Mouse (Mus musculus) midbrain, embryonic 11.5 days (tissue): ENCODE results near the gene Egfl7. TPM values are rescaled to one million over a fixed set of nuclear protein-coding genes. Genes with fewer than 3 reads are reported as not detected.

Experiments
- ATAC-seq: fragments of 200-750 bp; cut with Nextera tagmentation; 2 replicates; pipeline ENCODE4 v1.8.0; 2017; ENCODE audit warnings: moderate TSS enrichment, moderate library complexity; ENCODE audit not compliant: low FRiP score
- DNase-seq: peaks from one replicate; pipeline ENCODE4 v3.0.0; 2015; ENCODE audit warnings: low spot score; ENCODE audit errors: missing footprints
- H3K27ac ChIP-seq: fragments of 300-500 bp; sonication (generic); 2 replicates; pipeline ENCODE4 v1.5.1; 2014; ENCODE audit warnings: low read depth, low read length
- H3K27me3 ChIP-seq: fragments of 300-500 bp; sonication (generic); 2 replicates; pipeline ENCODE4 v1.6.1; 2014; ENCODE audit warnings: mild to moderate bottlenecking, low read length, moderate library complexity, mixed read lengths; ENCODE audit not compliant: control insufficient read depth, insufficient read depth
- H3K36me3 ChIP-seq: fragments of 300-500 bp; sonication (generic); 2 replicates; pipeline ENCODE4 v1.6.1; 2014; ENCODE audit warnings: mild to moderate bottlenecking, low read length, moderate library complexity, mixed read lengths; ENCODE audit not compliant: control insufficient read depth, insufficient read depth
- H3K4me1 ChIP-seq: fragments of 300-500 bp; sonication (generic); 2 replicates; pipeline ENCODE4 v1.6.1; 2014; ENCODE audit warnings: low read length; ENCODE audit not compliant: control insufficient read depth, insufficient read depth
- H3K4me2 ChIP-seq: fragments of 300-500 bp; sonication (generic); 2 replicates; pipeline ENCODE4 v1.6.1; 2014; ENCODE audit warnings: mild to moderate bottlenecking, moderate library complexity
- H3K4me3 ChIP-seq: fragments of 300-500 bp; sonication (generic); 2 replicates; pipeline ENCODE4 v1.5.1; 2014; ENCODE audit warnings: low read depth, low read length
- H3K9ac ChIP-seq: fragments of 300-500 bp; sonication (generic); 2 replicates; pipeline ENCODE4 v1.6.1; 2014; ENCODE audit warnings: low read length
- H3K9me3 ChIP-seq: fragments of 300-500 bp; sonication (generic); 2 replicates; pipeline ENCODE4 v1.6.1; 2016; ENCODE audit warnings: low read length; ENCODE audit not compliant: control insufficient read depth
- WGBS: fragments of 180-500 bp; shearing (Covaris S2); extraction: QIAGEN DNeasy Blood & Tissue Kit; methylation state at CpG from one replicate; pipeline ENCODE4 v1.1.7; 2014; 5-methylcytosine and 5-hydroxymethylcytosine counted together
- polyA plus RNA-seq: library from polyadenylated mRNA; unstranded; fragments of >200 nt; fragmentation: Nextera tagmentation; extraction: Ambion mirVana; gene quantifications from 2 replicates; pipeline ENCODE4 v1.2.1, GENCODE M21; 2014

Egfl7 gene
- 52.6 and 58.3 TPM in 2 replicates for polyA plus RNA-seq

DNA sequence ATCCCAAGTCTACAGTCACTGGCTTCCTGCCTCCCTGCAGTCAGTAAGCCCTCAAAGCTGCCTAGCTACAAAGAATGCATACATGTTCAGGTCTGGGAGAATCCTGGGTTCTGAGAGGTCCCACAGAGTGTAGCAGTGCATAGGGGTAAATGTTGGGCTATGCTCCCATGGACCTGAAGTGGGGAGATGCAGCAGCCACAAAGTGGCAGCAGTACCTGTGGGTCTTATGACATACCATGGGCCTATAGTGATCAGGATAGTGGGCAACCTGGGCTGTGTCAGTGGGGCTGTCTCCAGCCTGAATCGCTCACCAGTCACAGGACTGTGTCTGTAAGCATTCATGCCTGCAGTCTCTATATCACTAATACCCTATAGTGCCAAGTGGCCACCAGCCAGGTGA, at the start of gene Egfl7:
TSS of gene Egfl7 (plus strand) at position 301 of the 400 bp plus-strand sequence.
- WGBS, result 100% methylated on average over 1 of the region's 1 CpGs
- 0 out of 2 replicates have a peak, but pooled peaks cover 4% of the 10 kb centered on the region for H3K4me1 ChIP-seq
- no peak for DNase-seq
- no peak within 1 kb of the TSS for H3K27ac ChIP-seq
- no peak within 1 kb of the TSS for H3K4me2 ChIP-seq
- H3K9ac ChIP-seq, result no peak within 1 kb of the TSS
- no peak within 1 kb of the TSS for H3K4me3 ChIP-seq
- no peaks in the 10 kb centered on the region for H3K36me3 ChIP-seq
- no peaks in the 10 kb centered on the region; the same call in 1 of the 2 replicates for H3K27me3 ChIP-seq
- no peak for ATAC-seq
- no peaks in the 10 kb centered on the region for H3K9me3 ChIP-seq

DNA sequence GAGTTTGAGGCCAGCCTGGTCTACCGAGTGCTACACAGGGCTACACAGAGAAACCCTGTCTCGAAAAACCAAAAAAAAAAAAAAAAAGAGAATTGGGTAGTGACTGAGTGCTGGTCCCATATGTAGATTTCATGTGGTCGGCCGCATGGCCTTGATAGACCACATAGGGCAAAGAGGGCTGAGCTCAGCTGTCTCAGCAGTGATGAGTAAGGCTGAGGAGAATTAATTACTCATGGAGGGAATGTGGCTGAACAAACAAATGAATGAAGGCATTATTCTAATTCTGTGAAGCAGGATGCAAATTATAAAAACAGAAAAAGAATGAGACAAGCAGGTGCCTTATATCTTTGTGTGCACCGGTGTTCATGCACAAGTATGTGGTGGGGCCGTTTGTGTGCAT, 48.0 kb upstream of the Egfl7 start:
- no peak for ATAC-seq

DNA sequence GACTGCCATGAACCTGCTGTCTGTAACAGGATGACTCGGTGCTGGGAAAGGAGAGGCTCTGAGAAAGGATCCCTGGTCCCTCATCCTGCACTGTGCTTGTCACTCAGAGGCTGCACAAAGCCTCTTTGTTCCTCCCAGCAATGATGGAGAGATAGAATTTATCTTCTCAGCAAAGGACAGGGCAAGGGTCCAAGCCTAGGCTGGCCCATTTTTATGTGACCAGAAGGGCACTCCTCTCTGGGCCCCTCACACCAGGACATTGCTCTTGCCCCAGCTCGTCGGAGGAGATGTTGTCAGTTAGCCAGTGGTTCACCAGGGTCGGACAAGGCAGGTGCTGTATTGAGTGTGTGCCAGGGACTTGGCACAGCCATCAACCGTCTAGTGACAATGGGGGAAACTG, 46.6 kb upstream of the Egfl7 start:
- no peaks in the 10 kb centered on the region for H3K36me3 ChIP-seq
- peaks cover 24% of the 10 kb centered on the region for H3K4me1 ChIP-seq
- no peak overlapping the region for H3K4me2 ChIP-seq
- peak overlapping the region; percentile 25 for H3K27ac ChIP-seq
- 47% methylated on average over 5 of the region's 5 CpGs for WGBS
- peak; percentile 54 for ATAC-seq
- H3K27me3 ChIP-seq, result no peaks in the 10 kb centered on the region
- H3K9me3 ChIP-seq, result no peaks in the 10 kb centered on the region
- DNase-seq, result no peak
- no peak overlapping the region for H3K4me3 ChIP-seq
- H3K9ac ChIP-seq, result peak overlapping the region; percentile 24

More for the DNA sequence above, 48.0 kb upstream of the Egfl7 start:
- H3K4me2 ChIP-seq, result no peak overlapping the region
- H3K4me3 ChIP-seq, result no peak overlapping the region
- 86% methylated on average over 6 of the region's 6 CpGs for WGBS
- H3K27me3 ChIP-seq, result no peaks in the 10 kb centered on the region
- no peak overlapping the region for H3K9ac ChIP-seq
- H3K9me3 ChIP-seq, result no peaks in the 10 kb centered on the region
- H3K27ac ChIP-seq, result no peak overlapping the region
- peak; percentile 35 for DNase-seq
- H3K4me1 ChIP-seq, result peaks cover 24% of the 10 kb centered on the region
- H3K36me3 ChIP-seq, result no peaks in the 10 kb centered on the region

DNA sequence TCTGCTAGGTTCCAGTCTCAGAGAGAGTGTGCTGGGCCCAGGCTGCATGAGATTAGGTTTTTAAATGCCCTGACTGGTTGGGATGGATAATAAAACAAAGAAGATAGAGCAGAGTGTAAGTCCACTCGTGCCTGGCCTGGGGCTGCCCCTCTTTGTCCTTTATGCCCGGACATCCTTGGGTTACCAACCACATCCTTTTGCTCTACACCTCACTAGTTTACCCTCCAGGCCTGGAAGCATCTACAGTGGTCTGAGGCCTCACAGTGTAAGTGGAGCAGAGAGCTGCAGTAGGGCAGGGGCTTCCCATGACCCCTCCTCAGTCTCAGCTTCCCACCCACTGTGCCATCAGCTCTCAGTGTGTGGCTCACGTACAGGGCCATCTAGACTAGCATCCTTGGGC, 45.7 kb upstream of the Egfl7 start:
- DNase-seq (no peak), ATAC-seq (no peak)
- Histone ChIP-seq H3K36me3 (no peaks in the 10 kb centered on the region), H3K27me3 (no peaks in the 10 kb centered on the region), H3K4me1 (peaks cover 24% of the 10 kb centered on the region), H3K4me2 (no peak overlapping the region), H3K9ac (no peak overlapping the region), H3K9me3 (no peaks in the 10 kb centered on the region), H3K4me3 (no peak overlapping the region), H3K27ac (no peak overlapping the region)
- WGBS, result 62% methylated on average over 3 of the region's 3 CpGs

DNA sequence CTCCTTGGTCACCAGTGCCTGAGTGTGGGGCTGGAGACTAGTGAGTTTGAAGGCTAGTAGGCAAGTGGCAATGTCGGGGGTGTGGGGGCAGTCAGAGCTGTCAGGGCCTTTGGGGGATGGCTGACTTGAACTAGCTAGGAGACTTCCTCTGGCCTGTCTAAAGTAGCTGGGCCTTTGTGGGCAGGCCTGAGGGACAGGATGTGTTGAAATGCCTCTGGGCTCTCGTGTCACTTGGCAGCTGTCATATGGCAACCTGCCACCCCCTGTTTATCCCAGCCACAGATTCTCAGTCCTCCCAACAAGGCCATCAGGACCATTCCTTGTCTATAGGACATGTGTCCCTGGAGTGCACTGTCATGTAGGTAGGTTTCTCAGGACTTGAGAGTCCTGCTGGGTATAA, 45.2 kb upstream of the Egfl7 start:
- 89% methylated on average over 2 of the region's 2 CpGs for WGBS
- ATAC-seq, result no peak
- Histone ChIP-seq H3K4me1 (peaks cover 24% of the 10 kb centered on the region), H3K27ac (no peak overlapping the region), H3K9ac (no peak overlapping the region), H3K4me2 (no peak overlapping the region), H3K4me3 (no peak overlapping the region), H3K9me3 (no peaks in the 10 kb centered on the region), H3K27me3 (no peaks in the 10 kb centered on the region), H3K36me3 (no peaks in the 10 kb centered on the region)
- DNase-seq, result no peak

DNA sequence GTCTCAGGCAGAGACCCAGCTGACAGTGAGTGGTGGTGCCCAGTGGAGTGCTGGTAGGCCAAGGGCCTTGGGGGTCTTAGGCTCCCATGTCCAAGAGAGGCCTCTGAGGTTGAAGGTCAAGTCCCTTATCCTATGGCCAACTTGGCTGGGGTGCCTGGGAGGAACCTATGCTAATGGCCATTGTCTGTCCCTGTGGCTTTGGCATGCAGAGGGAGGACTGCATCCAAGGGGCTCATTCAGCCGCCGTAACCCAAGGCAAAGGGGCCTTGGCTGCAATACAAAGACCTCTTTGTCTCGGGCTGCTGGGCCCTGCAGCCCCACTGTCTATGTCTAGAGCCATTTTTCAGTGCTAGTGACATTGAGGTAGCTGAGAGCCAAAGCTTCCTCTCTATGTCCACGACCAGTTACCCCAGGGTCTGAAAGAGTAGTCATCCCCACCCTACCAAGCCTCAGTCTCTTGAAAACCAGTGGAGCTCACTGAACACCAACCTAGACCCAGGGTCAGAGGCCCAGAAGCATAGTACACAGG, 44.2 kb upstream of the Egfl7 start:
- ATAC-seq, result peak; percentile 66
- no peak overlapping the region for H3K4me2 ChIP-seq
- no peaks in the 10 kb centered on the region for H3K36me3 ChIP-seq
- H3K9me3 ChIP-seq, result no peaks in the 10 kb centered on the region
- peak; percentile 88 for DNase-seq
- no peak overlapping the region for H3K9ac ChIP-seq
- WGBS, result 25% methylated on average over 4 of the region's 4 CpGs
- no peaks in the 10 kb centered on the region for H3K27me3 ChIP-seq
- peaks cover 26% of the 10 kb centered on the region for H3K4me1 ChIP-seq
- peak overlapping the region; percentile 74 for H3K27ac ChIP-seq
- H3K4me3 ChIP-seq, result no peak overlapping the region

DNA sequence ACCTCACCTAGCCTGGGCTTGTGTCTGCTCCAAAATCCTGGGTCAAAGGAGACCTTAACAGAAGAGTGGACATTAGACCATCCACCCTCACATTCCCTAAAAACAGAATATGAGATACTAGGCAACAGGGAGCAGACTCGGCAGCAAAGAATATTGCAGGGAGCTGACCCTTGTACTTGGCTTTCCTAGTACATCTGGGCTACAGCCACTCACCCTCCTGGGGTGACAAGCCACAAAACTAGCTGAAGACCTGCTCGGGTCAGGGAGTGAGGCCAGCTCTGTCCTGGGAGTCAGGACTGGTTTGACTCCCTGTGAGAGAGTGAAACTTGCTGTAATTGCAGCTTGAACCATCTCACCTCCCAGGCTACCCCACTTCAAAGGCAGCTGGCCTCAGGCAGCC, 40.3 kb upstream of the Egfl7 start:
- DNase-seq (no peak), ATAC-seq (no peak)
- Histone ChIP-seq H3K4me1 (peaks cover 23% of the 10 kb centered on the region), H3K27ac (no peak overlapping the region), H3K36me3 (no peaks in the 10 kb centered on the region), H3K9me3 (no peaks in the 10 kb centered on the region), H3K27me3 (no peaks in the 10 kb centered on the region), H3K9ac (no peak overlapping the region), H3K4me2 (no peak overlapping the region), H3K4me3 (no peak overlapping the region)
- 68% methylated on average over 2 of the region's 2 CpGs for WGBS

DNA sequence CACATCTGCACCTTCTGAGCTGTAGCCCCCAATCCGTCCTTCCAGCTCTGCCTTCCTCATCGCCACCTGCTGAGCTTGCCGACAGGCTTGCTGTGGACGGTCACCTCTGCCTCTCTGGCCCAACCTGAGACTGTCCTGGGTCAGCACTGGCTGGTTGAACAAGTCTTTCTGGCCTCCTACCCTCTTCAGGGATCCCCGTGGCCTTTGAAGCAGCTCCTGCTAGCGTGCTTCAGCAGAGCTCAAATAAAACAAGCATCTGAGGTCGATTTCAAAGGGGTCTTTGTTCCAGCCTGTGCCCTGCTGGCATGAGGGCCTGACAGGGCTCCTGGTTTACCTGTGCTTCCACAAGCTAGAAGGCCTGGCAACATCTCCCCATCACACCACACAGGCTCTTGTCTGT, 39.1 kb upstream of the Egfl7 start:
- Histone ChIP-seq H3K36me3 (no peaks in the 10 kb centered on the region), H3K4me3 (no peak overlapping the region), H3K27me3 (no peaks in the 10 kb centered on the region), H3K9me3 (no peaks in the 10 kb centered on the region), H3K27ac (no peak overlapping the region), H3K4me2 (no peak overlapping the region), H3K4me1 (peaks cover 16% of the 10 kb centered on the region), H3K9ac (0 out of 2 replicates have a peak overlapping the region, but pooled peaks have one; percentile 20)
- 23% methylated on average over 7 of the region's 7 CpGs for WGBS
- ATAC-seq (no peak), DNase-seq (no peak)

DNA sequence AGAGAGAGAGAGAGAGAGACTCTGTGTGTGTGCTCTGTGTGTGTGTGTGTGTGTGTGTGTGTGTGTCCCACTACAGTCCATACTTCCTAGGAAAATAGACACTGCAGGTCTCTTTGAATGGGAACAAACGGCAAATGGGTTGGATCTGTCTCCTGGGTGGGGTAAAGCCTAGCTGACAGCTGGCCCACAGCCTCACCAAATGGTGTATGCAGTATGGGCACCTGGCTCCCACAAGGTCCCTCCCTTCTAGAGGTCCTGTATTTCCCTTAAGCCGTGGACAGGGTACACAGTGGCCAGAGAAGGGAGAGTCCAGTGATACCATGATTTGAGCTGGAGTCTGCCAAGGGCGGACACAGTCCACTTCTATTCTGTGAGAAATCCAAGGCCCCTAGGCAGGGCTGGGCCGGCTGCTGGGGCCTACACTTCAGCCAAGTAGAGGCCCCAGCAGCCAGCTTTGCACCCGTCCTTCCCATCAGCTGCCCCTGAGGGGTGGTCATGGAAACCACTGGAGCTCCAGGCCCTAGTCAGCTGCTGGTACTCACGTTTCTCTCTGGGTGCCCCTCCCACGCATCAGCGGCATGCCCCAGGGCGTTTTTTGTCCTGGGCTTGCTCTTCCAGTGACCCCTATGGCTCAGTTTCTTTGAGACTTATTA, 38.4 kb upstream of the Egfl7 start:
- Histone ChIP-seq H3K27me3 (no peaks in the 10 kb centered on the region), H3K4me2 (no peak overlapping the region), H3K4me1 (peaks cover 11% of the 10 kb centered on the region), H3K9me3 (no peaks in the 10 kb centered on the region), H3K36me3 (no peaks in the 10 kb centered on the region), H3K4me3 (no peak overlapping the region), H3K9ac (peak overlapping the region; percentile 24; the same call in 1 of the 2 replicates), H3K27ac (no peak overlapping the region)
- ATAC-seq, result no peak; the same call in 1 of the 2 replicates
- 37% methylated on average over 9 of the region's 9 CpGs for WGBS
- DNase-seq, result no peak
